Mouse (Mus musculus) heart, embryonic 14.5 days (tissue): ENCODE measurements around the gene Card19. TPM values are rescaled to one million over a fixed set of nuclear protein-coding genes. Genes with fewer than 3 reads are reported as not detected.

ENCODE experiments used
- ATAC-seq: fragments of 200-750 bp; cut with Nextera tagmentation; 2 replicates; pipeline ENCODE4 v1.8.0; 2017; ENCODE audit warnings: low read depth, moderate TSS enrichment; ENCODE audit not compliant: insufficient number of reproducible peaks, insufficient read depth, low FRiP score
- H3K27ac ChIP-seq, 2 experiments: fragments of 200-500 bp in 1 of 2; fragments of 300-500 bp in 1 of 2; sonication (generic) in 1 of 2; replicated peaks in 1 of 2; 2 replicates each; pipeline ENCODE4 v1.5.1; 2012 to 2014; ENCODE audit warnings: low read depth in 2 of 2, low read length in 2 of 2, control low read depth in 1 of 2, mild to moderate bottlenecking in 1 of 2, mixed read lengths in 1 of 2; ENCODE audit not compliant: control insufficient read depth in 1 of 2, insufficient read depth in 1 of 2
- H3K27me3 ChIP-seq: fragments of 300-500 bp; sonication (generic); 2 replicates; pipeline ENCODE4 v1.6.1; 2014; ENCODE audit warnings: mild to moderate bottlenecking, low read length, control low read depth; ENCODE audit not compliant: control insufficient read depth, insufficient read depth
- H3K36me3 ChIP-seq: fragments of 300-500 bp; sonication (generic); 2 replicates; pipeline ENCODE4 v1.6.1; 2014; ENCODE audit warnings: mild to moderate bottlenecking, control low read depth, low read length, mixed read lengths; ENCODE audit not compliant: control insufficient read depth, insufficient read depth
- H3K4me1 ChIP-seq, 2 experiments: fragments of 200-500 bp in 1 of 2; fragments of 300-500 bp in 1 of 2; sonication (generic) in 1 of 2; 2 replicates each; pipeline ENCODE4 v1.6.1; 2012 to 2014; ENCODE audit warnings: low read length in 2 of 2, control low read depth in 1 of 2, mixed read lengths in 1 of 2; ENCODE audit not compliant: control insufficient read depth in 2 of 2, insufficient read depth in 2 of 2
- H3K4me2 ChIP-seq: fragments of 300-500 bp; sonication (generic); 2 replicates; pipeline ENCODE4 v1.6.1; 2014; ENCODE audit warnings: mild to moderate bottlenecking, low read length
- H3K4me3 ChIP-seq, 2 experiments: fragments of 200-500 bp in 1 of 2; fragments of 300-500 bp in 1 of 2; sonication (generic) in 1 of 2; 2 replicates each; pipeline ENCODE4 v1.5.1; 2012 to 2014; ENCODE audit warnings: low read length in 2 of 2, mild to moderate bottlenecking in 2 of 2, control low read depth in 1 of 2, low read depth in 1 of 2, moderate library complexity in 1 of 2; ENCODE audit not compliant: control insufficient read depth in 1 of 2, insufficient read depth in 1 of 2
- H3K9ac ChIP-seq: fragments of 300-500 bp; sonication (generic); 2 replicates; pipeline ENCODE4 v1.6.1; 2014; ENCODE audit warnings: mild to moderate bottlenecking, low read length
- H3K9me3 ChIP-seq: fragments of 300-500 bp; sonication (generic); 2 replicates; pipeline ENCODE4 v1.6.1; 2016; ENCODE audit warnings: low read length, control low read depth; ENCODE audit not compliant: control insufficient read depth
- WGBS: fragments of 180-500 bp; shearing (Covaris S2); extraction: QIAGEN DNeasy Blood & Tissue Kit; methylation state at CpG from one replicate; pipeline ENCODE4 v1.1.7; 2014; 5-methylcytosine and 5-hydroxymethylcytosine counted together
- polyA plus RNA-seq: library from polyadenylated mRNA; unstranded; fragments of >200 nt; fragmentation: Nextera tagmentation; extraction: Ambion mirVana; gene quantifications from 2 replicates; pipeline ENCODE4 v1.2.1, GENCODE M21; 2014

Card19 gene
- polyA plus RNA-seq, 1 experiment from 2014 or later, result 126 TPM

DNA sequence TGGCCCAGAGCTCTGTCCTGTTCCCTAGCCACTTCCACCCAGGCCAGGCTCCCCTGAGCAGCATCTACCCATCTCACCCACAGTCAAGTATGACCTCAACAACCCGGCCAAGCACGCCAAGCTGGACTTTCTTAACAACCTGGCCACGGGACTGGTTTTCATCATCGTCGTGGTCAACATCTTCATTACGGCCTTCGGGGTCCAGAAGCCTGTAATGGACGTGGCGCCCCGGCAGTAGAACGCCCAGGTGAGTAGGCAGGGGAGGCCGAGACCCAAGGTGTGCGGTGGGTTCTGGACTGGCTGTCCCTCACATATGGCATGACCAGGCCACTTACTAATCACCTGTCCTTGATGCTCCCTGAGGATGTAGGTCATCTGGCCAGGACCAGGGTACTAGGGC is 21.0 kb downstream of the Card19 start:
- Histone ChIP-seq H3K4me1 (peaks cover 29 to 36% of the 10 kb centered on the region in 2 experiments), H3K27me3 (no peaks in the 10 kb centered on the region), H3K4me2 (no peak overlapping the region), H3K36me3 (peaks cover 27% of the 10 kb centered on the region), H3K9ac (no peak overlapping the region), H3K27ac (no peak overlapping the region), H3K9me3 (no peaks in the 10 kb centered on the region), H3K4me3 (no peak overlapping the region)
- WGBS, result 92% methylated on average over 13 of the region's 13 CpGs
- no peak for ATAC-seq

GRCm38 (mm10) chr13:49193650-49194049 is 22.2 kb downstream of the Card19 start:
- WGBS, result 95% methylated on average over 17 of the region's 17 CpGs
- H3K4me2 ChIP-seq, result no peak overlapping the region
- peaks cover 36 to 47% of the 10 kb centered on the region in 2 experiments for H3K4me1 ChIP-seq

GRCm38 (mm10) chr13:49192156-49192855 is 23.5 kb downstream of the Card19 start:
- Histone ChIP-seq H3K27ac (no peak overlapping the region; a peak in 1 of 4 replicates), H3K4me3 (no peak overlapping the region), H3K27me3 (no peaks in the 10 kb centered on the region), H3K4me2 (no peak overlapping the region), H3K9ac (no peak overlapping the region; the same call in 1 of the 2 replicates), H3K4me1 (peaks cover 43 to 53% of the 10 kb centered on the region in 2 experiments), H3K9me3 (no peaks in the 10 kb centered on the region), H3K36me3 (peaks cover 27% of the 10 kb centered on the region)
- ATAC-seq, result no peak
- WGBS, result 72% methylated on average over 16 of the region's 16 CpGs

More at GRCm38 (mm10) chr13:49193650-49194049, 22.2 kb downstream of the Card19 start:
- ATAC-seq, result no peak
- no peak overlapping the region for H3K9ac ChIP-seq
- no peak overlapping the region for H3K4me3 ChIP-seq
- H3K27me3 ChIP-seq, result no peaks in the 10 kb centered on the region
- H3K9me3 ChIP-seq, result no peaks in the 10 kb centered on the region
- peaks cover 27% of the 10 kb centered on the region for H3K36me3 ChIP-seq
- H3K27ac ChIP-seq, result no peak overlapping the region

GRCm38 (mm10) chr13:49191673-49192035 is 24.2 kb downstream of the Card19 start:
- no peak overlapping the region for H3K4me2 ChIP-seq
- peak overlapping the region; percentile 9; the same call in 1 of the 2 replicates for H3K9ac ChIP-seq
- no peak for ATAC-seq
- H3K9me3 ChIP-seq, result no peaks in the 10 kb centered on the region
- 55% methylated on average over 5 of the region's 5 CpGs for WGBS
- H3K4me3 ChIP-seq, result no peak overlapping the region
- peak overlapping the region in 1 of 2 experiments; percentile 39; a peak in 2 of 4 replicates for H3K27ac ChIP-seq
- H3K27me3 ChIP-seq, result no peaks in the 10 kb centered on the region
- peaks cover 45 to 55% of the 10 kb centered on the region in 2 experiments for H3K4me1 ChIP-seq
- peaks cover 25% of the 10 kb centered on the region for H3K36me3 ChIP-seq

- 68% methylated on average over 7 of the region's 7 CpGs for WGBS
- H3K4me3 ChIP-seq, result no peak overlapping the region
- peaks cover 19% of the 10 kb centered on the region for H3K36me3 ChIP-seq
- peaks cover 48 to 55% of the 10 kb centered on the region in 2 experiments for H3K4me1 ChIP-seq
- no peak for ATAC-seq
- H3K27ac ChIP-seq, result peak overlapping the region; percentile 8 to 39; a peak in 2 of 4 replicates
- no peaks in the 10 kb centered on the region for H3K9me3 ChIP-seq
- H3K27me3 ChIP-seq, result no peaks in the 10 kb centered on the region
- H3K4me2 ChIP-seq, result no peak overlapping the region
- H3K9ac ChIP-seq, result 0 out of 2 replicates have a peak overlapping the region, but pooled peaks have one; percentile 9
Observed at GRCm38 (mm10) chr13:49190876-49191672, 24.8 kb downstream of the Card19 start.

- no peak overlapping the region for H3K4me3 ChIP-seq
- no peaks in the 10 kb centered on the region for H3K9me3 ChIP-seq
- no peak for ATAC-seq
- peaks cover 48 to 55% of the 10 kb centered on the region in 2 experiments for H3K4me1 ChIP-seq
- peaks cover 10% of the 10 kb centered on the region for H3K36me3 ChIP-seq
- H3K9ac ChIP-seq, result 0 out of 2 replicates have a peak overlapping the region, but pooled peaks have one; percentile 9
- peak overlapping the region in 1 of 2 experiments; percentile 8; a peak in 1 of 4 replicates for H3K27ac ChIP-seq
- 48% methylated on average over 12 of the region's 12 CpGs for WGBS
- no peak overlapping the region for H3K4me2 ChIP-seq
- H3K27me3 ChIP-seq, result no peaks in the 10 kb centered on the region
Observed at GRCm38 (mm10) chr13:49189970-49190870, 25.6 kb downstream of the Card19 start.

- Histone ChIP-seq H3K27me3 (no peaks in the 10 kb centered on the region), H3K4me2 (peak overlapping the region; percentile 96), H3K4me1 (peaks cover 48 to 55% of the 10 kb centered on the region in 2 experiments), H3K36me3 (peaks cover 2% of the 10 kb centered on the region; the same call in 1 of the 2 replicates), H3K27ac (no peak overlapping the region), H3K9me3 (no peaks in the 10 kb centered on the region), H3K4me3 (no peak overlapping the region), H3K9ac (peak overlapping the region; percentile 79; the same call in 1 of the 2 replicates)
- 63% methylated on average over 2 of the region's 2 CpGs for WGBS
- ATAC-seq, result no peak
Observed at GRCm38 (mm10) chr13:49188966-49189360, 26.9 kb downstream of the Card19 start.
